Mouse (Mus musculus): ENCODE data around the gene Il12rb2.

Il12rb2 gene

GRCm38 (mm10) chr6:67298742-67299141 lies 77.2 kb downstream of the Il12rb2 start:
- DNase-seq (ENCODE audit: extremely low read depth, low read depth, low spot score): no peak

GRCm38 (mm10) chr6:67296126-67296525 lies 79.9 kb downstream of the Il12rb2 start:
- DNase-seq (ENCODE audit: extremely low read depth, low read depth, low spot score): no peak

- no peak for DNase-seq (ENCODE audit: extremely low read depth, low read depth, low spot score)
Measured at GRCm38 (mm10) chr6:67292042-67292623, 83.9 kb downstream of the Il12rb2 start.

GRCm38 (mm10) chr6:67282897-67283296 lies 93.1 kb downstream of the Il12rb2 start:
- DNase-seq (ENCODE audit: extremely low read depth, low read depth, low spot score): no peak

- DNase-seq (ENCODE audit: extremely low read depth, low read depth, low spot score): no peak
Measured at GRCm38 (mm10) chr6:67281614-67282197, 94.3 kb downstream of the Il12rb2 start.

GRCm38 (mm10) chr6:67277944-67278343 lies 98.0 kb downstream of the Il12rb2 start:
- no peak for DNase-seq (ENCODE audit: extremely low read depth, low read depth, low spot score)

- no peak for DNase-seq (ENCODE audit: extremely low read depth, low read depth, low spot score)
Measured at GRCm38 (mm10) chr6:67269459-67269858, 106.5 kb downstream of the Il12rb2 start.

- DNase-seq (ENCODE audit: extremely low read depth, low read depth, low spot score): no peak
Measured at GRCm38 (mm10) chr6:67268983-67269382, 107.0 kb downstream of the Il12rb2 start.

- DNase-seq (ENCODE audit: extremely low read depth, low read depth, low spot score): no peak
Measured at GRCm38 (mm10) chr6:67268245-67268612, 107.8 kb downstream of the Il12rb2 start.

GRCm38 (mm10) chr6:67267408-67268244 lies 108.4 kb downstream of the Il12rb2 start:
- no peak for DNase-seq (ENCODE audit: extremely low read depth, low read depth, low spot score)

- DNase-seq (ENCODE audit: extremely low read depth, low read depth, low spot score): peak; percentile 89
Measured at GRCm38 (mm10) chr6:67266664-67267407, 109.2 kb downstream of the Il12rb2 start.

GRCm38 (mm10) chr6:67266159-67266657 lies 109.8 kb downstream of the Il12rb2 start:
- DNase-seq (ENCODE audit: extremely low read depth, low read depth, low spot score): no peak

- DNase-seq (ENCODE audit: extremely low read depth, low read depth, low spot score): no peak
Measured at GRCm38 (mm10) chr6:67264935-67265334, 111.1 kb downstream of the Il12rb2 start.

GRCm38 (mm10) chr6:67251095-67251494 lies 124.9 kb downstream of the Il12rb2 start:
- DNase-seq (ENCODE audit: extremely low read depth, low read depth, low spot score): peak; percentile 94

GRCm38 (mm10) chr6:67244451-67244850 lies 131.5 kb downstream of the Il12rb2 start:
- DNase-seq (ENCODE audit: extremely low read depth, low read depth, low spot score): no peak

GRCm38 (mm10) chr6:67243765-67244420 lies 132.1 kb downstream of the Il12rb2 start:
- no peak for DNase-seq (ENCODE audit: extremely low read depth, low read depth, low spot score)

All from fat pad, adult 2 months (tissue).